Comparison of ENCODE assay signal across 26 mouse cellular contexts in genomic region chr1:150909642-150910041, GRCm38 (mm10).
DNase-seq lines count a peak whose midpoint lies in the region; ATAC-seq lines count a peak whose summit lies in the region.
"Had no signal": no experiment of that assay in that cellular context is flagged by ENCODE, and none has a peak within 500 bp of the region (broad histone marks: within the 10 kb centered on the region; RNA-seq: fewer than 3 reads in every experiment).

No protein-coding gene starts in this region.

- no peaks in the 10 kb centered on the region for H3K9me3 ChIP-seq in heart, embryonic 12.5 days (replicated peaks)
- H3K9me3 ChIP-seq: embryonic facial prominence, embryonic 13.5 days; forebrain, embryonic 10.5 days; forebrain, embryonic 15.5 days; heart, embryonic 13.5 days; hindbrain, embryonic 12.5 days; limb, embryonic 12.5 days; liver, embryonic 15.5 days; neural tube, embryonic 12.5 days had no signal

- H3K27ac ChIP-seq in heart, embryonic 12.5 days (ENCODE audit: poor library complexity, severe bottlenecking) = no peak overlapping the region
- H3K27ac ChIP-seq: embryonic facial prominence, embryonic 13.5 days; forebrain, embryonic 10.5 days; forebrain, embryonic 15.5 days; heart, embryonic 13.5 days; hindbrain, embryonic 12.5 days; limb, embryonic 12.5 days; liver, embryonic 15.5 days; neural tube, embryonic 12.5 days had no signal

- no peak overlapping the region for H3K9ac ChIP-seq in heart, embryonic 12.5 days
- H3K9ac ChIP-seq: embryonic facial prominence, embryonic 13.5 days; forebrain, embryonic 15.5 days; heart, embryonic 13.5 days; hindbrain, embryonic 12.5 days; limb, embryonic 12.5 days; liver, embryonic 15.5 days; lung, embryonic 14.5 days; neural tube, embryonic 12.5 days had no signal

- no peaks in the 10 kb centered on the region; the same call in 1 of the 2 replicates for H3K4me1 ChIP-seq in heart, embryonic 12.5 days (replicated peaks)
- H3K4me1 ChIP-seq: forebrain, embryonic 10.5 days; forebrain, embryonic 15.5 days; hindbrain, embryonic 12.5 days; limb, embryonic 12.5 days; liver, embryonic 15.5 days; neural tube, embryonic 12.5 days had no signal

- H3K4me3 ChIP-seq in heart, embryonic 12.5 days = no peak overlapping the region
- H3K4me3 ChIP-seq: embryonic facial prominence, embryonic 13.5 days; forebrain, embryonic 10.5 days; forebrain, embryonic 15.5 days; heart, embryonic 13.5 days; hindbrain, embryonic 12.5 days; limb, embryonic 12.5 days; liver, embryonic 15.5 days; neural tube, embryonic 12.5 days had no signal

- H3K4me2 ChIP-seq in heart, embryonic 12.5 days = no peak overlapping the region
- H3K4me2 ChIP-seq: embryonic facial prominence, embryonic 13.5 days; forebrain, embryonic 15.5 days; heart, embryonic 13.5 days; hindbrain, embryonic 12.5 days; limb, embryonic 12.5 days; liver, embryonic 15.5 days; lung, embryonic 14.5 days; neural tube, embryonic 12.5 days had no signal

- DNase-seq in adrenal gland, postnatal 14 days = peak; percentile 18
- no peak for DNase-seq in adrenal gland, adult 18-20 months (ENCODE audit: low spot score in 2 of 2)
- peak; percentile 35 to 53 for DNase-seq in heart, postnatal 14 days
- DNase-seq in brain, adult 2 months (ENCODE audit: low read depth, low spot score) = peak; percentile 19
- DNase-seq in gastrocnemius, postnatal 25 days = peak; percentile 38
- no peak for DNase-seq in spleen, postnatal 4 days (ENCODE audit: low spot score in 2 of 2)
- DNase-seq: adrenal gland, adult 8-10 months; heart, adult 11 months; kidney, adult 8-10 months; kidney, postnatal 14 days; lung, embryonic 14.5 days; lung, postnatal 14 days; right cerebral cortex, adult 18-20 months; thymus, adult 2 months; thymus, postnatal 4 days had no signal

- no peak for ATAC-seq in heart, embryonic 12.5 days (ENCODE audit: insufficient number of reproducible peaks, low FRiP score)
- ATAC-seq: forebrain, embryonic 15.5 days; intestine, embryonic 16.5 days; midbrain, embryonic 16.5 days had no signal

- intact Hi-C loops in heart, postnatal 14 days (cut with DNase I) = no loop called here

- H3K27me3 ChIP-seq in heart, embryonic 12.5 days (replicated peaks) = no peaks in the 10 kb centered on the region
- H3K27me3 ChIP-seq: embryonic facial prominence, embryonic 13.5 days; forebrain, embryonic 15.5 days; heart, embryonic 13.5 days; hindbrain, embryonic 12.5 days; limb, embryonic 12.5 days; liver, embryonic 15.5 days; neural tube, embryonic 12.5 days had no signal

- no peaks in the 10 kb centered on the region for H3K36me3 ChIP-seq in heart, embryonic 12.5 days
- H3K36me3 ChIP-seq: embryonic facial prominence, embryonic 13.5 days; forebrain, embryonic 10.5 days; forebrain, embryonic 15.5 days; heart, embryonic 13.5 days; hindbrain, embryonic 12.5 days; limb, embryonic 12.5 days; liver, embryonic 15.5 days; neural tube, embryonic 12.5 days had no signal

- WGBS in heart, embryonic 12.5 days = 80% methylated on average over 2 of the region's 2 CpGs

Comparison
In these comparisons a context has a peak if more than half of its experiments do, and no peak if none do; other contexts are left out.
1. DNase-seq: peak in adrenal gland, postnatal 14 days (single experiment), heart, postnatal 14 days (2 of 2), brain, adult 2 months (single experiment) and gastrocnemius, postnatal 25 days (single experiment); none in adrenal gland, adult 18-20 months (0 of 2) and spleen, postnatal 4 days (0 of 2).